Comparison of ENCODE assay signal across 11 mouse cellular contexts in the genomic region with DNA sequence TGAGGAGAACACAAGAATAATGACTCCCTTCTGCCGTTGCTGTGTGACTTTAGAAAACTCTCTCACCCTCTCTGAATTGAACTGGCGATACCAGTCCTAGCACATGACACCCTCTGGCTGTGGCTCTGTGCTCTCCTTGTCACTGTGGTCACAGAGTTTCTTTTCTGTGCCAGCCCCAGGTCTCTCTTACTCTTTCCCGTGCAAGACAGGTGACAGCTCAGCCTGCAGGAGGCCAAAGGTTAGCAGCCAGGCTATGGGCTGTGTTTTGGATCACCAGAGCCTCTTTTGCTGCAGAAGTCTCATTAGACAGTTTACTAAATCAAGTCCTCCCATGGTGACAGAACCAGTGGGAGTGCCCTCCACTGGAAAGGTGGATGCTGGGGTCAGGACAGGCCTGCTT.
DNase-seq lines count a peak whose midpoint lies in the region; ATAC-seq and TF ChIP-seq lines count a peak whose summit lies in the region.
"Had no signal": no experiment of that assay in that cellular context is flagged by ENCODE, and none has a peak within 500 bp of the region (broad histone marks: within the 10 kb centered on the region; RNA-seq: fewer than 3 reads in every experiment).

No protein-coding gene starts in this region.

- TF ChIP-seq POLR2A in liver, adult 2 months (IDR thresholded peaks at IDR 0.05; ENCODE audit: extremely low read depth, insufficient read depth, low read length) = no peak

- no peak for TF ChIP-seq CTCF in forebrain, postnatal 0 days (IDR thresholded peaks at IDR 0.05; ENCODE audit: low read depth)
- no peak for TF ChIP-seq CTCF in liver, adult 2 months (IDR thresholded peaks at IDR 0.05; ENCODE audit: low read depth, low read length)
- TF ChIP-seq CTCF in hindbrain, postnatal 0 days (IDR thresholded peaks at IDR 0.05; ENCODE audit: low read depth) = no peak

- 76% methylated on average over 3 of the region's 3 CpGs for WGBS in forebrain, embryonic 12.5 days
- WGBS in forebrain, postnatal 0 days = 86% methylated on average over 3 of the region's 3 CpGs
- 43% methylated on average over 3 of the region's 3 CpGs for WGBS in liver, adult 2 months
- 78% methylated on average over 3 of the region's 3 CpGs for WGBS in hindbrain, postnatal 0 days
- WGBS in neural tube, embryonic 14.5 days = 62% methylated on average over 3 of the region's 3 CpGs

- no peaks in the 10 kb centered on the region; the same call in 1 of the 2 replicates for H3K79me2 ChIP-seq in liver, adult 2 months (ENCODE audit: control insufficient read depth, insufficient read depth, low read length)

- H3K4me2 ChIP-seq in forebrain, embryonic 12.5 days = no peak overlapping the region
- no peak overlapping the region for H3K4me2 ChIP-seq in forebrain, postnatal 0 days (ENCODE audit: low read depth)
- H3K4me2 ChIP-seq in hindbrain, postnatal 0 days (ENCODE audit: low read depth, low read length) = no peak overlapping the region
- no peak overlapping the region for H3K4me2 ChIP-seq in neural tube, embryonic 14.5 days (ENCODE audit: low read depth, low read length)

- peaks cover 15% of the 10 kb centered on the region; the same call in 1 of the 2 replicates for H3K27me3 ChIP-seq in forebrain, embryonic 12.5 days
- H3K27me3 ChIP-seq in forebrain, postnatal 0 days (ENCODE audit: insufficient read depth, low read length) = no peaks in the 10 kb centered on the region
- H3K27me3 ChIP-seq in liver, adult 2 months (ENCODE audit: control insufficient read depth, insufficient read depth, low read length) = no peaks in the 10 kb centered on the region
- no peaks in the 10 kb centered on the region for H3K27me3 ChIP-seq in hindbrain, postnatal 0 days (ENCODE audit: insufficient read depth, low read length)
- no peaks in the 10 kb centered on the region for H3K27me3 ChIP-seq in neural tube, embryonic 14.5 days (ENCODE audit: control insufficient read depth, insufficient read depth, low read length)

- no peak overlapping the region for H3K4me3 ChIP-seq in forebrain, embryonic 12.5 days (replicated peaks)
- no peak overlapping the region for H3K4me3 ChIP-seq in forebrain, postnatal 0 days (ENCODE audit: low read depth, low read length)
- H3K4me3 ChIP-seq in liver, adult 2 months (ENCODE audit: insufficient read depth, low read depth, low read length) = no peak overlapping the region
- no peak overlapping the region for H3K4me3 ChIP-seq in hindbrain, postnatal 0 days (ENCODE audit: low read length)
- H3K4me3 ChIP-seq in neural tube, embryonic 14.5 days (ENCODE audit: low read depth, low read length) = no peak overlapping the region

- H3K27ac ChIP-seq in forebrain, embryonic 12.5 days = 0 out of 2 replicates have a peak overlapping the region, but pooled peaks have one; percentile 8
- H3K27ac ChIP-seq in forebrain, postnatal 0 days (ENCODE audit: low read depth, low read length) = no peak overlapping the region
- H3K27ac ChIP-seq in liver, adult 2 months (replicated peaks; ENCODE audit: insufficient read depth, low read depth, low read length) = no peak overlapping the region
- 0 out of 2 replicates have a peak overlapping the region, but pooled peaks have one; percentile 32 for H3K27ac ChIP-seq in hindbrain, postnatal 0 days
- peak overlapping the region; percentile 57 for H3K27ac ChIP-seq in neural tube, embryonic 14.5 days (ENCODE audit: low read depth, low read length)

- no peak for DNase-seq in forebrain, postnatal 0 days
- DNase-seq in liver, adult 2 months (ENCODE audit: extremely low read depth, low read depth, low spot score) = peak; percentile 80
- DNase-seq in liver = no peak
- DNase-seq in hindbrain, postnatal 0 days (ENCODE audit: low spot score) = no peak
- DNase-seq in cerebellum, postnatal 25 days = no peak
- DNase-seq in cerebellum, adult 18-20 months = no peak
- DNase-seq: adrenal gland, postnatal 10 days; cerebellum, adult 11-12 months; heart, postnatal 4 days had no signal

- no peaks in the 10 kb centered on the region for H3K9me3 ChIP-seq in forebrain, embryonic 12.5 days
- H3K9me3 ChIP-seq in forebrain, postnatal 0 days (ENCODE audit: low read length) = no peaks in the 10 kb centered on the region
- H3K9me3 ChIP-seq in hindbrain, postnatal 0 days (ENCODE audit: low read length) = no peaks in the 10 kb centered on the region
- no peaks in the 10 kb centered on the region for H3K9me3 ChIP-seq in neural tube, embryonic 14.5 days (ENCODE audit: control insufficient read depth, low read length)

- peaks cover 71% of the 10 kb centered on the region for H3K4me1 ChIP-seq in forebrain, embryonic 12.5 days
- peaks cover 9% of the 10 kb centered on the region for H3K4me1 ChIP-seq in forebrain, postnatal 0 days (ENCODE audit: insufficient read depth)
- H3K4me1 ChIP-seq in liver, adult 2 months (ENCODE audit: control insufficient read depth, insufficient read depth, low read length) = peaks cover 18% of the 10 kb centered on the region
- H3K4me1 ChIP-seq in hindbrain, postnatal 0 days (ENCODE audit: insufficient read depth, low read length) = peaks cover 33% of the 10 kb centered on the region
- peaks cover 55% of the 10 kb centered on the region for H3K4me1 ChIP-seq in neural tube, embryonic 14.5 days (ENCODE audit: control insufficient read depth, insufficient read depth, low read length)

- H3K9ac ChIP-seq in forebrain, embryonic 12.5 days = no peak overlapping the region; the same call in 1 of the 2 replicates
- H3K9ac ChIP-seq in forebrain, postnatal 0 days = no peak overlapping the region
- H3K9ac ChIP-seq in liver, adult 2 months (ENCODE audit: low read depth, low read length) = no peak overlapping the region
- no peak overlapping the region for H3K9ac ChIP-seq in hindbrain, postnatal 0 days (replicated peaks; ENCODE audit: low read length)
- no peak overlapping the region for H3K9ac ChIP-seq in neural tube, embryonic 14.5 days (replicated peaks; ENCODE audit: low read depth, low read length)

- ATAC-seq in forebrain, embryonic 12.5 days (ENCODE audit: low FRiP score) = no peak
- ATAC-seq in forebrain, postnatal 0 days = no peak
- no peak for ATAC-seq in hindbrain, postnatal 0 days
- ATAC-seq in neural tube, embryonic 14.5 days (ENCODE audit: low read depth) = no peak

- no peaks in the 10 kb centered on the region for H3K36me3 ChIP-seq in forebrain, embryonic 12.5 days (replicated peaks)
- no peaks in the 10 kb centered on the region for H3K36me3 ChIP-seq in forebrain, postnatal 0 days (ENCODE audit: insufficient read depth)
- H3K36me3 ChIP-seq in liver, adult 2 months (ENCODE audit: control insufficient read depth, insufficient read depth, low read length) = no peaks in the 10 kb centered on the region
- H3K36me3 ChIP-seq in hindbrain, postnatal 0 days (ENCODE audit: insufficient read depth, low read length) = no peaks in the 10 kb centered on the region
- no peaks in the 10 kb centered on the region for H3K36me3 ChIP-seq in neural tube, embryonic 14.5 days (ENCODE audit: control insufficient read depth, insufficient read depth, low read length)

Comparison
In these comparisons a context has a peak if more than half of its experiments do, and no peak if none do; other contexts are left out.
1. H3K27ac ChIP-seq: peak in forebrain, embryonic 12.5 days (single experiment), hindbrain, postnatal 0 days (single experiment) and neural tube, embryonic 14.5 days (single experiment); none in forebrain, postnatal 0 days (single experiment) and liver, adult 2 months (single experiment).